Mouse (Mus musculus): ENCODE measurements around the gene Psmb2.

The Psmb2 gene

DNA sequence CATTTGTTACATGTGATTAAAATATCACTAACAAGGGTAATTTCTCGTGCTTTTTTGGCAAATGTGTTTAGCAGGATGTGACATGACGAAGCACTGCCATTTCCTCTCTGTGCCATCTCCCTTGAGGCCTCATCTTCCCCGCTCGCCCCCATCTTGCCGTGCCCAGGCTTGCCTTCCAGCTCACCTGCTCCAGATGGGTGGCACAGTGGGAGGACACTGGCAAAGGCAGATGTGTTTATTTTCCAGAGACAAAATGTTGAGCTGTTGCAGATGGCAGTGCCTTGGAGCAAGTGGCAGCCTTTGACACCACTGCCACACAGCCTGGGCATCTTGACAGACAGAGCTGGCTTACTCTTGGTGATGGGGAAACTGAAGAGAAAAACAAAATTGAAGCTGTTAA, 15.6 kb downstream of the Psmb2 start:
- ChIA-PET POLR2A (interaction anchor here in 3 of 4 experiments (0.6 to 3.2 kb wide), 7 partner anchors 9 to 33 kb away, joined by 3 to 16 read pairs (median 5); partner anchors contain the start of gene Psmb2 (in 1 of the 3)), CTCF (interaction anchor here in 1 of 4 experiments (0.5 to 1.1 kb wide), 2 partner anchors 52 to 486 kb away, joined by 3 read pairs; no protein-coding TSS in a partner anchor)

DNA sequence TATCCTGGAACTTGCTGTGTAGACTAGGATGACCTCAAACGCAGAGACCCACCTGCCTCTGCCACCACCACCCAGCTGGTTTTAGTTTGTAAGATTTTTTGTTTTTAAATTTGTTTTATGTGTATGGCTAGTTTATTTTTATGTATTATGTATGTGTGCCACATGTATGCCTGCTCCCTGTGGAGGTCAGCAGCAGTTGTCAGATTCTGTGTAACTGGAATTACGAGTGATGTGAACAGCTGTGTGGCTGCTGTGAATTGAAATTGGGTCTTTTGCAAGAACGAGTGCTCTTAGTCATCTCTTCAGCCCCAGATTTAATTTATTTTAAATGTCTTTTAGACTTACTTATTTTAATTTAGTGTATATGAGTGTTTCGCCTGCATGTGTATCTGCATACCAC, 19.5 kb downstream of the Psmb2 start:
- POLR2A ChIA-PET = no interaction called here
- CTCF ChIA-PET = no interaction called here

DNA sequence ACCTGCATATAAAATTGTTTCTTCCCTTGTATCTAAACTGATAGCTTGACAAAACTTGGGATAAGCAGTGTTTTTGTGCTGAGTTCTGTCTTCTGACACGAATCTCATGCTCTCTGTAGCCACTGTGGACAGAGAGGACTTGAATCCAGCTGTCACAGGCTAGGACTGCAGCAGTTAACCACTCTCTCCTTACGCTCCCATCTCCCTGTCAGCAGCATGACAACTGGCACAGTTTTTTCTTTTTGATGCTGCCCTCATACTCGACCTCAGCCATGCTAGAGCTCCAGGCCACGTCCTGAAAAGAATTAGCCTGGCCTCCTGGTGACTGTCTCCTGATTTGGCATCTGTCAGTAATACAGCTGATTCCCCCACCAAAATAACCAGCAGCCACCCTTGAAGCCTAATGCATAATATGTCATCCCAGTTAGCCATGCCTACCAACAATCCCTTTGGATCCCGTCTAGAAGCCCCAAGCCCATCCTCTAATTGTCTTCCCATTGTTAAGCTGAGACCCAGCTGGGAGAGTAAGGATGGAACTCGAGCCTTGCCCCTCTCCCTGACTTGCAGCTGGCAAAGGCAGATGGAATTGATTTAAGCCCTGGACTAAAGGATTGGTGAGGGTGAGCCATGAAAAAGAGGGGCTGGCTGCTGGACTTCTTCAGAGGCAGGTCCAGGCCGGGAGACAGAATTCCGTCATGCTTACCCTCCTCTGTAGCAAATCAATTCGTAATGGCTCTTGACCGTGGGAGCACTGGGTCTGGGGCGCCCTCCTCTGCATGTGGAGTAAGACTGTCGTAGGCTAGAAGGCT, 29.4 kb downstream of the Psmb2 start:
- CTCF ChIA-PET = interaction anchor here in 3 of 4 experiments (0.6 to 1.0 kb wide), 4 partner anchors 33 to 277 kb away, joined by 3 to 5 read pairs (median 3); no protein-coding TSS in a partner anchor
- POLR2A ChIA-PET = interaction anchor here in 3 of 4 experiments (0.9 to 2.8 kb wide), 7 partner anchors 11 to 29 kb away, joined by 3 to 11 read pairs (median 5); partner anchors contain the start of gene Psmb2 (in 2 of the 3)

GRCm38 (mm10) chr4:126707439-126707826, 30.0 kb downstream of the Psmb2 start:
- ChIA-PET POLR2A (interaction anchor here in 2 of 4 experiments (1.2 to 2.8 kb wide), 5 partner anchors 10 to 30 kb away, joined by 3 to 11 read pairs (median 7); partner anchors contain the start of gene Psmb2 (in 2 of the 2)), CTCF (interaction anchor here in 2 of 4 experiments (0.6 to 1.0 kb wide), 3 partner anchors 33 to 277 kb away, joined by 3 read pairs; no protein-coding TSS in a partner anchor)

- POLR2A ChIA-PET = interaction anchor here in 2 of 4 experiments (0.6 to 2.6 kb wide), 7 partner anchors 9 to 866 kb away, joined by 3 to 12 read pairs (median 4); partner anchors contain the start of genes AU040320 (in 1 of the 2), Ncdn (in 1 of the 2) and Psmb2 (in 1 of the 2)
- CTCF ChIA-PET = interaction anchor here in 3 of 4 experiments (0.9 to 2.4 kb wide), 3 partner anchors 13 to 108 kb away, joined by 4 to 7 read pairs (median 6); no protein-coding TSS in a partner anchor
Measured at GRCm38 (mm10) chr4:126732111-126732510, 54.7 kb downstream of the Psmb2 start.

DNA sequence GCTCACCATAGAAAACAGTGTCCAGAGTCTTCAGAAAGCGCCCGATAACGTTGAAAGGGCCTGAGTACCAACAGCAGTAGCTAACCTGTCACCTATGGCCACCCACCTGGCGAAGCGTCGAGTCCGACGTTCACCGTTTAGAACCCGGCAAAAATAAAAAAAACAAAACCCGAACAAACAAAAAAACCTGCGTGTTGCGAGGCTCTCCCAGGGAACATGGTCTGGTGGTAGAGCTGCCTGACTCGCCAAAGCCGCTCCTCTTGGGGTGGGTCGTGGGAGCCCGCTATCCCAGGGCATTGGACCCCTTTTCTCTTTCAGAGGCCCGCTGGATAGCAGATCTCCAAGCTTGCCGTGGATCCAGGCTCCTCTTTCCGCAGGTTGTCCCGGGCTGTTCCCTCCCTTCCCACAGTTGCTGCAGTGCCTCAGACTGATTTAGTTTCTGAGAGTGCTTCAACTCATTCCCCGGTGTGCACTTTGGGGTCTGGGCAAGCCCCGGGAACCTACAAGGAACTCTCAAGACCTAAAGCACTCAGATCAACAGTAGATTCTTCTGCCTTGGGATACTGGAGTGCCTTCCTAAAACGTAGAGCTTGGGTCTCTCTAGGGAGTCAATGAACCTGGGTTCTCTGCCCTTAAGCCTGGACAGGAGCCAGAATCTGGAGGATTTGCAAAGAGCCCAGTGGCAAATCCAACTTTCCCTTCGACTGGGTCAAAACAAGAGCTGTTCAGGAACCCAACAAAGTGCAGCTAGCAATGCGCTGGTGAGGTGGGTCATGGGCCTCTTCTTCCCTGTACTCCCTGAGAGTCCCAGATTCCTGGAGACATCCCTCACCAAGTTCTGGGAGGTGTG, 55.3 kb downstream of the Psmb2 start:
- ChIA-PET CTCF (interaction anchor here in 2 of 4 experiments (1.2 to 2.4 kb wide), 4 partner anchors 13 to 107 kb away, joined by 3 to 7 read pairs (median 4); partner anchors contain the start of gene AU040320 (in 1 of the 2)), POLR2A (interaction anchor here in 3 of 4 experiments (0.6 to 2.6 kb wide), 13 partner anchors 9 to 865 kb away, joined by 3 to 12 read pairs (median 3); partner anchors contain the start of genes Psmb2 (in 2 of the 3), AU040320 (in 1 of the 3), Adprhl2 (in 1 of the 3) and Col8a2 (in 1 of the 3))

DNA sequence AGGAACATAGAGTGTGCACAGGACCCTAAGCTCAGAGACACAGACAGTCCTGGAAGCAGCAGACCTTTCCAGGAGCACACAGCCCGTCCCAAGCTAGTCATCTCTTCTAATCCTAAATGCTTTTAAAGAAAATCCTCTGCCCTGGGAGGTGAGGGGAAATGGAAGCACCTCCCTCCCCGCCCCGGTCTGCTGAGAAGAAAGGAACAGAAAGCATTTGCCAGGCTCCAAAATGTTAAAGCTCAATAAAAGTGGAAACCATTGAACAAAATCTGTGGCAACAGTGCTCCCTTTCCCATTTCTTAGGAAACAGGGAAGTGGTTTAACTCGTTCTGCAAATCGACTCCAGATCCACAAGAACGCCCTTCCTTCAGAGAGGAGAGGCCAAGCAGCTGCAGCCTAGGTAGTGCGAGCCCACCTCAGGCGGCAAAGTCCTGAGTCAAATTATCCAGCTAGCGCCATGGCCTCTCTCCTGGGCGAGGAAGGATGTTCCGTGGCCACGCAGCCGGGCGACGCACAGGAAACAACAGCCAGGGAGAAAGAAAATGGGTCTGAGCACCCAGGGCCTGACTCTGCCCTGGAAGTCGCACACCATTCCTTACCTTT, 56.7 kb downstream of the Psmb2 start:
- POLR2A ChIA-PET = interaction anchor here in 2 of 4 experiments (0.8 to 1.3 kb wide), 4 partner anchors 9 to 56 kb away, joined by 3 to 5 read pairs (median 4); partner anchors contain the start of gene Psmb2 (in 1 of the 2)

GRCm38 (mm10) chr4:126734700-126735381, 57.4 kb downstream of the Psmb2 start:
- ChIA-PET POLR2A (interaction anchor here in 2 of 4 experiments (0.8 to 1.6 kb wide), 5 partner anchors 9 to 270 kb away, joined by 3 to 13 read pairs (median 3); partner anchors contain the start of gene Psmb2 (in 1 of the 2)), CTCF (interaction anchor here in 3 of 4 experiments (0.6 to 2.0 kb wide), 4 partner anchors 11 to 267 kb away, joined by 3 to 9 read pairs (median 4); partner anchors contain the start of gene Ago1 (in 1 of the 3))

More for the DNA sequence above, 56.7 kb downstream of the Psmb2 start:
- CTCF ChIA-PET = interaction anchor here (0.6 to 2.4 kb wide), 7 partner anchors 11 to 1812 kb away, joined by 3 to 7 read pairs (median 4); partner anchors contain the start of genes AU040320 (in 1 of the 4) and Ago1 (in 1 of the 4)

- POLR2A ChIA-PET = interaction anchor here in 3 of 4 experiments (0.7 to 1.6 kb wide), 11 partner anchors 9 to 439 kb away, joined by 3 to 16 read pairs (median 3); partner anchors contain the start of genes AU040320 (in 1 of the 3), Ncdn (in 1 of the 3), Psmb2 (in 1 of the 3) and Sfpq (in 1 of the 3)
Measured at GRCm38 (mm10) chr4:126735382-126736000, 58.1 kb downstream of the Psmb2 start.

GRCm38 (mm10) chr4:126736001-126736414, 58.6 kb downstream of the Psmb2 start, which contains the start of gene Tfap2e:
Gene Tfap2e, minus strand, starts transcription at chr4:126736240.
- POLR2A ChIA-PET = interaction anchor here in 3 of 4 experiments (0.7 to 1.6 kb wide), 19 partner anchors 9 to 440 kb away, joined by 3 to 16 read pairs (median 3); partner anchors contain the start of genes Ncdn (in 3 of the 3), AU040320 (in 2 of the 3), Psmb2 (in 2 of the 3) and Sfpq (in 1 of the 3)
- CTCF ChIA-PET = interaction anchor here in 3 of 4 experiments (0.6 to 2.0 kb wide), 11 partner anchors 9 to 446 kb away, joined by 3 to 12 read pairs (median 3); partner anchors contain the start of genes AU040320 (in 1 of the 3), Ncdn (in 1 of the 3) and Psmb2 (in 1 of the 3)

More at GRCm38 (mm10) chr4:126735382-126736000, 58.1 kb downstream of the Psmb2 start:
- CTCF ChIA-PET = interaction anchor here in 2 of 4 experiments (0.9 to 2.0 kb wide), 8 partner anchors 10 to 136 kb away, joined by 3 to 12 read pairs (median 5); partner anchors contain the start of genes AU040320 (in 1 of the 2), Ncdn (in 1 of the 2) and Psmb2 (in 1 of the 2)

- ChIA-PET POLR2A (interaction anchor here (0.6 to 5.8 kb wide), 20 partner anchors 12 to 464 kb away, joined by 3 to 46 read pairs (median 4); partner anchors contain the start of genes Psmb2 (in 4 of the 4), AU040320 (in 3 of the 4), Ncdn (in 3 of the 4) and Clspn (in 1 of the 4)), CTCF (interaction anchor here (0.5 to 3.9 kb wide), 41 partner anchors 9 to 704 kb away, joined by 3 to 48 read pairs (median 4); partner anchors contain the start of genes AU040320 (in 2 of the 4), Ncdn (in 2 of the 4) and 5730409E04Rik (in 1 of the 4))
Measured at GRCm38 (mm10) chr4:126739966-126740676, 62.7 kb downstream of the Psmb2 start.

DNA sequence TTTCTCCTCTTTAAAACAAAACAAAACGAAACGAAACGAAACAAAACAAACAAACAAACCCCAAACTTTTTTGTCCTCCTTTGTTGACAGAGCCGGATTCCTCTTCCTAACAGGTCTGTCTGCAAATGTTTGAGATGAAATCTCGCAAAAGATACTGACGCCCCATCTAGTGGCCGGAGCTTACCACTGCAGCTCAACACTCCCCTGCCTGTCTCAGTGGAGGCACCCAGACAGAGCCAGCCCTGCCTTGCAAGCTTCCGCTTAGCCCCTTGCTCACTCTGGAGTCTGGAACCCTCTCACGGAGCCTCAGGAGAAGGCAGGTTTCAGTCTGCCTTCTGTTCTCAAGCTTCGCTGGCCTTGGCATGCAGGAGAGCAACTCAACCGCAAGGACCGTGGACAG, 64.0 kb downstream of the Psmb2 start:
- CTCF ChIA-PET = interaction anchor here (0.5 to 3.9 kb wide), 45 partner anchors 8 to 645 kb away, joined by 3 to 48 read pairs (median 4); partner anchors contain the start of genes AU040320 (in 3 of the 4), Ncdn (in 3 of the 4), 5730409E04Rik (in 1 of the 4) and Clspn (in 1 of the 4)
- POLR2A ChIA-PET = interaction anchor here in 3 of 4 experiments (0.6 to 5.8 kb wide), 23 partner anchors 8 to 421 kb away, joined by 3 to 46 read pairs (median 3); partner anchors contain the start of genes Psmb2 (in 3 of the 3), AU040320 (in 2 of the 3), Ncdn (in 2 of the 3) and 5730409E04Rik (in 1 of the 3)

- ChIA-PET POLR2A (interaction anchor here in 3 of 4 experiments (0.6 to 5.8 kb wide), 9 partner anchors 9 to 186 kb away, joined by 3 to 46 read pairs (median 4); partner anchors contain the start of genes AU040320 (in 2 of the 3), Ncdn (in 2 of the 3) and Clspn (in 1 of the 3)), CTCF (interaction anchor here in 2 of 4 experiments (0.6 to 4.2 kb wide), 6 partner anchors 11 to 346 kb away, joined by 3 to 21 read pairs (median 3); partner anchors contain the start of genes AU040320 (in 1 of the 2) and Ncdn (in 1 of the 2))
Measured at GRCm38 (mm10) chr4:126742976-126743375, 65.5 kb downstream of the Psmb2 start.

- POLR2A ChIA-PET = interaction anchor here in 3 of 4 experiments (0.6 to 2.8 kb wide), 10 partner anchors 9 to 277 kb away, joined by 3 to 14 read pairs (median 4); partner anchors contain the start of genes AU040320 (in 2 of the 3), Ncdn (in 2 of the 3), 5730409E04Rik (in 1 of the 3) and Clspn (in 1 of the 3)
- CTCF ChIA-PET = interaction anchor here in 3 of 4 experiments (0.8 to 4.3 kb wide), 5 partner anchors 10 to 97 kb away, joined by 3 to 42 read pairs (median 21); partner anchors contain the start of genes AU040320 (in 1 of the 3) and Ncdn (in 1 of the 3)
Measured at GRCm38 (mm10) chr4:126743713-126744112, 66.3 kb downstream of the Psmb2 start.

All from embryonic stem cell, embryonic (primary cell).